Mouse (Mus musculus) heart, embryonic 11.5 days (tissue): ENCODE data around the gene Gja8. TPM values are rescaled to one million over a fixed set of nuclear protein-coding genes. Genes with fewer than 3 reads are reported as not detected.

Experiments used
- ATAC-seq: fragments of 200-750 bp; cut with Nextera tagmentation; replicated peaks from 2 replicates; pipeline ENCODE4 v1.8.0; 2017; ENCODE audit warnings: moderate library complexity; ENCODE audit not compliant: insufficient number of reproducible peaks, low FRiP score, low TSS enrichment
- H3K27ac ChIP-seq: fragments of 300-500 bp; sonication (generic); 2 replicates; pipeline ENCODE4 v1.5.1; 2014; ENCODE audit warnings: mild to moderate bottlenecking, low read depth, low read length
- H3K27me3 ChIP-seq: fragments of 300-500 bp; sonication (generic); 2 replicates; pipeline ENCODE4 v1.6.1; 2014; ENCODE audit warnings: mild to moderate bottlenecking, low read length, mixed read lengths; ENCODE audit not compliant: control insufficient read depth, insufficient read depth
- H3K36me3 ChIP-seq: fragments of 300-500 bp; sonication (generic); 2 replicates; pipeline ENCODE4 v1.6.1; 2014; ENCODE audit warnings: mild to moderate bottlenecking, low read length, moderate library complexity, mixed read lengths; ENCODE audit not compliant: control insufficient read depth, insufficient read depth
- H3K4me1 ChIP-seq: fragments of 300-500 bp; sonication (generic); 2 replicates; pipeline ENCODE4 v1.6.1; 2014; ENCODE audit warnings: low read length; ENCODE audit not compliant: control insufficient read depth, insufficient read depth
- H3K4me2 ChIP-seq: fragments of 300-500 bp; sonication (generic); 2 replicates; pipeline ENCODE4 v1.6.1; 2014; ENCODE audit warnings: mild to moderate bottlenecking, moderate library complexity
- H3K4me3 ChIP-seq: fragments of 300-500 bp; sonication (generic); 2 replicates; pipeline ENCODE4 v1.5.1; 2014; ENCODE audit warnings: low read depth, low read length
- H3K9ac ChIP-seq: fragments of 300-500 bp; sonication (generic); 2 replicates; pipeline ENCODE4 v1.6.1; 2014; ENCODE audit warnings: mild to moderate bottlenecking, low read depth, low read length, moderate library complexity
- H3K9me3 ChIP-seq: fragments of 300-500 bp; sonication (generic); replicated peaks from 2 replicates; pipeline ENCODE4 v1.6.1; 2016; ENCODE audit warnings: low read length; ENCODE audit not compliant: control insufficient read depth
- WGBS: fragments of 180-500 bp; shearing (Covaris S2); extraction: QIAGEN DNeasy Blood & Tissue Kit; methylation state at CpG from one replicate; pipeline ENCODE4 v1.1.7; 2014; ENCODE audit not compliant: insufficient replicate concordance; 5-methylcytosine and 5-hydroxymethylcytosine counted together
- polyA plus RNA-seq: library from polyadenylated mRNA; unstranded; fragments of >200 nt; fragmentation: Nextera tagmentation; extraction: Ambion mirVana; gene quantifications from 2 replicates; pipeline ENCODE4 v1.2.1, GENCODE M21; 2014

Gene Gja8
- polyA plus RNA-seq, 1 experiment from 2014 or later = not detected

DNA sequence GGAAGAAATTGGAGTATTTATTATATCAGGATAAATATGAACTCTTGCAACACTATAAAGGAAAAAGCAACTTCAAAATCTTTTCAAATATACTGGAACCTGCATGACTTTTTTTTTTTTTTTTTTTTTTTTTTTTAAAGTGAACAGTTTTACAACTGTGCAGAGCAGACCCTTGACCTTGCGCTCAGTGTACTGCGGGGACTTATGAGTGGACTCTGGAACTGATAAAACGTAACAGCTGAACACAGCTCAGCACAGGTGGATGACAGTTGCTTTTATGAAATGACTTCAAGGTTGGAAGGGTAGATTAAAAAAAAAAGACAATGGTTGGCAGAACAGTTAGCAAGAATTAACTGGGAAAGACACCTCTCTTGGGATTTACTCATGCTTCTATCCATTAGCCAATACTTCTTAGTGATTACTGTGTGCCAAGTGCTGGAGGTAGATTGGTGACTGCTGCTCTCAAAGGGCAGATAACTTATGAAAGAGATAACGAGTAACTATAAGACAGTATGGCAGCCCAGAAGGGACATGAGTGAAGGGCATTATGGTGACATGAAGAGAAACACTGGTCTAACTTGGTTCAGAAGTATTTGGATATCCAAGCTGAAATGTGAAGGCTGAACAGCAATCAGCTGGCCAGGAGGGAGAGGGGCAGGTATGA is 23.4 kb downstream of the Gja8 start:
- 89% methylated on average over 4 of the region's 4 CpGs for WGBS
- peaks cover 3% of the 10 kb centered on the region; the same call in 1 of the 2 replicates for H3K4me1 ChIP-seq
- peaks cover 6% of the 10 kb centered on the region for H3K27me3 ChIP-seq
- no peak overlapping the region for H3K9ac ChIP-seq
- no peaks in the 10 kb centered on the region for H3K36me3 ChIP-seq
- no peak overlapping the region for H3K4me3 ChIP-seq
- no peaks in the 10 kb centered on the region for H3K9me3 ChIP-seq
- ATAC-seq = no peak
- H3K27ac ChIP-seq = no peak overlapping the region
- no peak overlapping the region for H3K4me2 ChIP-seq

DNA sequence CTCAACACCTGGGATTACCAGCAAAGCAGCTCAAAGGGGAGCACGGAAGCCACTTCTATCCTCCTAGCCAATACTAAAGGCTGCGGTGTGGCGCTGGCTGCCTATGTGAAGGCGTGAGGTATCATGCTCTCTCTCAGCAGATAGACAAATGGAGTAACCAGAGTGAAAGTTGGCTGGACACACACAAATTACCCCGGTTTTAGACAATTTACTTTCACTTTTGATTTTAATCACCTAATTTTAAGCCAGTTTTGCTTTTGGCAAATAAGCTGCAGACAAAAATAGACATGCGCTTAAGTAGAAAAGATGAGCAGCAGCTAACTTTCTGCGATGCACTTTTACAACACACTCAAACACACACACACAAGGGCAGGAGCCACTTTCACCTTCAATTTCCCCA is 42.1 kb downstream of the Gja8 start:
- no peak overlapping the region for H3K27ac ChIP-seq
- H3K27me3 ChIP-seq = no peaks in the 10 kb centered on the region
- no peaks in the 10 kb centered on the region for H3K4me1 ChIP-seq
- no peak overlapping the region for H3K4me2 ChIP-seq
- ATAC-seq = no peak
- H3K4me3 ChIP-seq = no peak overlapping the region
- no peak overlapping the region for H3K9ac ChIP-seq
- 92% methylated on average over 7 of the region's 7 CpGs for WGBS
- H3K9me3 ChIP-seq = no peaks in the 10 kb centered on the region
- H3K36me3 ChIP-seq = no peaks in the 10 kb centered on the region; the same call in 1 of the 2 replicates

DNA sequence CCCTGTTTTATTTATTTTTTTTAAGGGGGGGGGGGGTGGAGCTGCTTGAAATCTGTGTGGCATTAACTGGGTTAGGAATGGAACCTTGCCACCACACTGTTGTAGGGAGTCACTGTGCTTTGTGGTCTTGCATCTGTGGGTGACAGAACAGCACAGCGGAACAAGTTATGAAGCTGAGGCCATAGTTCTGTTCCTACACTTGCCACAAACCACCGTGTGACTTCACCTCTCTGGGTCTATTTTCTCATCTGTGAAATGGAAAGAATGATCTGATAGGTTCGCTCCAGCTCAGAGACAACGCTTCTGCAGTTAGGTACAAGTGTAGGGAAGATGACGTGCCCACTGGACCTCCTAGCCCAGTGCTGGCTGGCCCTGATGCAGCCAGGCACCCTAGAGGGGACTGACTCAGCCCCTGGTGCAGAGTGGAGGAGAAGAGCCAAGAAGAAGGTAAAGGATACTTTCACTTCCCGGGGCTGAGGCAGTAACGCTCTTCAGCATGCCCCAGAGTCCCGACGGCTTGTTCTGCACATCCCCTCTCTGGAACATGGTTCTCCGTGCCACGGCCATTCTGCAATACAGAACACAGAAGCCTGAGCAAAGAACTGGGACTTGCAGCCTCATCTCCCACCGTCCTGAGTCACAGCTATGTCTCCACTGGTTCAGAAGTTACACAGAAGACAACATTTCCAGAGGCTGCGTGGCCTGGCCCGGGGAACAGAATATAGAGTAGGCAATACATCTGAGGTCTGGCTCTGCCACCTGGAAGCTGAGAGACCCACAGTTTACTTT is 43.6 kb downstream of the Gja8 start:
- Histone ChIP-seq H3K4me2 (no peak overlapping the region), H3K27me3 (no peaks in the 10 kb centered on the region), H3K4me3 (no peak overlapping the region), H3K36me3 (no peaks in the 10 kb centered on the region; the same call in 1 of the 2 replicates), H3K9ac (no peak overlapping the region), H3K9me3 (no peaks in the 10 kb centered on the region), H3K4me1 (no peaks in the 10 kb centered on the region), H3K27ac (no peak overlapping the region)
- no peak for ATAC-seq
- WGBS = 91% methylated on average over 14 of the region's 14 CpGs

DNA sequence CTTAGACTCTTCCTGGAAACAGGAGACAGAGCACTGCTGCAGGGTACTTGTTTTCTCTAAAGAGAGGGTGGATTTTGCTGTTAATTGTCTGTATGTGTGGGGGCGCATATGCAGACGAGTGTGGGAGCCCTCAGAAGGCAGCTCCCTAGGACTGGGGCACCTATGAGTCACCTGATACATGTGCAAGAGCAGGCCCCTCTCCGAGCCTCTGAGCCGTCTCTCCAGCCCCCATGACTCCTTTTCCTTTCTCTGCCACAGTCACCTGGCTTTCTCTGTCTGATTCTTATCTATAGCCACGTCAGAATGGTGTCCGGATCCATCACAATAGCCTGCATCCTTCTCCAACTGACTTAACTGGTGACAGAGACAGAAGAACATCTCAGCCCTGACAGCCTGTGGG is 44.3 kb downstream of the Gja8 start:
- WGBS = 78% methylated on average over 6 of the region's 6 CpGs
- Histone ChIP-seq H3K4me1 (no peaks in the 10 kb centered on the region), H3K4me3 (no peak overlapping the region), H3K9ac (no peak overlapping the region), H3K4me2 (no peak overlapping the region), H3K9me3 (no peaks in the 10 kb centered on the region), H3K27me3 (no peaks in the 10 kb centered on the region), H3K36me3 (no peaks in the 10 kb centered on the region; the same call in 1 of the 2 replicates), H3K27ac (no peak overlapping the region)
- no peak for ATAC-seq

DNA sequence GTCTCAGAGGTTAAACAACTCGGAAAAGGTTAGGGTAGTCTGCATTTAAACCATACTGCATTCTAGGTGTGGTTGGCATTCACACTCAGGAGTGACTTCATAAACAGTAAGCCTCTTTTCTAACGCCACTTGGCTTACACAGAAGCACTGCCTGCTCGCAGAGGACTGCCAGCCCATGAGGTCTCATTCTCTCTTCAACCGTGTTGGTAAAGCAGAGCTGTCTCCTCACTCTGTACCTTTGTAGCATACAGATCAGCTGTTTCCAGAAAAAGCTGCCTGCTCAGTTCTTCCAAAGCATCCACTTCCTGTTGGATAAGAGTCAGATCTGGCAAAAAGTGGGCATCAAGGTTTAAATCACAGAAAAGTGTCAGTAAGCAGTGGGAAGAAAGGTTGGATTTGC is 45.4 kb downstream of the Gja8 start:
- H3K27ac ChIP-seq = no peak overlapping the region
- H3K4me1 ChIP-seq = no peaks in the 10 kb centered on the region
- no peak overlapping the region for H3K4me3 ChIP-seq
- no peak overlapping the region for H3K4me2 ChIP-seq
- no peaks in the 10 kb centered on the region for H3K27me3 ChIP-seq
- ATAC-seq = no peak
- WGBS = 82% methylated on average over 4 of the region's 4 CpGs
- H3K9me3 ChIP-seq = no peaks in the 10 kb centered on the region
- no peak overlapping the region for H3K9ac ChIP-seq
- H3K36me3 ChIP-seq = no peaks in the 10 kb centered on the region; the same call in 1 of the 2 replicates

DNA sequence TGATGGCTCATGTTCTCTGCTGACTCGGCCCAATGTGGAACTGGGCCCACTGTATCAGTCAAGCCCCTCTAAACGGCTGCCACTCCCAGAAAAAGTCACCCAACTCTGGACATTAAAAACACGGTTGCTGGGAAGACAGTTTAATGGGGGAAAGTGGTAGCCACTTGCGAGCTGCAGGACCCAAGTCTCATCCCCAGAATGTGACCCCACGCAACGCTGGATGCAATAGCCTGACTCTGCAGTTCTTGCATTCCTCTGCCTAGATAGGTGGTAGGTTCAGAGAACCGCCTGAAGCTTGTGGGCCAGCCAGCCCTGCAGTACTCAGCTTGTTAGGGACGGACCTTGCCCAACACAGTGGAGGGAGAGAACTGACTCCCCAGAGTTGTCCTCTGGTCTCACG is 46.3 kb downstream of the Gja8 start:
- Histone ChIP-seq H3K4me2 (no peak overlapping the region), H3K36me3 (no peaks in the 10 kb centered on the region; the same call in 1 of the 2 replicates), H3K4me3 (no peak overlapping the region), H3K27ac (no peak overlapping the region), H3K9ac (no peak overlapping the region), H3K27me3 (no peaks in the 10 kb centered on the region), H3K9me3 (no peaks in the 10 kb centered on the region), H3K4me1 (no peaks in the 10 kb centered on the region)
- WGBS = 83% methylated on average over 9 of the region's 9 CpGs
- no peak for ATAC-seq

DNA sequence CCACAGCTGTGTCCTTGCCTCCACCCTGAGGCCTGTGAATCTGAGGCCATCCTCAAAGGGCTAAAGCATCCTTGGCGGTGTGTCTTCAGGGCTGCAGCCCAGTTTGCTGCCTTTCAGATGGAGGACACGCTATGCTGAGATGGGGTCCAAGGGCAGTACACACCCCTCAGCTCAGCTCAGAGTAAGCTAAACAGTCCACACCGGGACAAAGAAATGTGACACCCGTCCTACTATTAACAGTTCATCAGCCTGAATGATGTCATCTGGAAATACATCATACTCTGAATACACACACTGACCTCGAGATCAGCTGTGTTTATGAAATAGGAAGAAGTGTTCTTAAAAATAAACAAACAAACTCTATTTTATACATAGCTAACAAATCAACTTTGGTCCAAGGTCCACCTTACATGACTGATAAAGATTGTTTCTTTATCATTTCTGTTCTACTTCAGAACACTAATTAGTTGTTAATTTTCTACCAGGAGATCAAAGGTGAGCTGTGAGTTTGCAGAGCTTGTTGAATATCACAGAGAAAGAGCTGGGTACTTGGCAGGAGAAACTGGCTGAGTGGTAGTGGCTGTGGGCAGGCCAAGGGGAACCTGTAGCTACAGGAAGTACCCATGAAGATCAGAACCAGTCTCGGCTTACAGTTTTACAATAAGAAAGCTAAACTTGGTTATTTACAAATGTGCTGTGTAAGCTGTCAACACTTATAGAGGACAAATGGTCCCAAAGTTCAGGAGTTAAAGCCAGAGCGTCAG is 50.8 kb downstream of the Gja8 start:
- no peak for ATAC-seq
- H3K9me3 ChIP-seq = no peaks in the 10 kb centered on the region
- H3K36me3 ChIP-seq = peaks cover 18% of the 10 kb centered on the region
- no peaks in the 10 kb centered on the region for H3K27me3 ChIP-seq
- H3K4me2 ChIP-seq = no peak overlapping the region
- H3K27ac ChIP-seq = no peak overlapping the region
- 78% methylated on average over 7 of the region's 7 CpGs for WGBS
- H3K4me3 ChIP-seq = no peak overlapping the region
- no peaks in the 10 kb centered on the region for H3K4me1 ChIP-seq
- no peak overlapping the region for H3K9ac ChIP-seq

GRCm38 (mm10) chr3:96872501-96872900 is 53.3 kb downstream of the Gja8 start:
- no peaks in the 10 kb centered on the region for H3K27me3 ChIP-seq
- H3K4me3 ChIP-seq = no peak overlapping the region
- 92% methylated on average over 8 of the region's 8 CpGs for WGBS
- no peaks in the 10 kb centered on the region for H3K4me1 ChIP-seq
- H3K9me3 ChIP-seq = no peaks in the 10 kb centered on the region
- H3K27ac ChIP-seq = no peak overlapping the region
- no peak overlapping the region for H3K9ac ChIP-seq
- no peak for ATAC-seq
- no peak overlapping the region for H3K4me2 ChIP-seq
- peaks cover 18% of the 10 kb centered on the region for H3K36me3 ChIP-seq
